Mouse (Mus musculus) forebrain, embryonic 11.5 days (tissue): ENCODE measurements at regions not wholly inside any gene's neighbourhood (a gene's known extent, or its start where the extent isn't known, plus 50 kb on each side); places are given as distances from the start of the nearest gene placed in this dataset.
"Not testable (repeated sequence)": the region's sequence is repeated elsewhere in the genome, so short reads cannot be mapped to it uniquely, and the experiment has no call there.

Experiments
- ATAC-seq: fragments of 200-750 bp; cut with Nextera tagmentation; replicated peaks from 2 replicates; pipeline ENCODE4 v1.8.0; 2017; ENCODE audit warnings: moderate TSS enrichment; ENCODE audit not compliant: low FRiP score
- DNase-seq: peaks from one replicate; pipeline ENCODE4 v3.0.0-alpha.2; 2017; ENCODE audit warnings: low spot score
- H3K27ac ChIP-seq: fragments of 300-500 bp; sonication (generic); 2 replicates; pipeline ENCODE4 v1.5.1; 2014; ENCODE audit warnings: low read depth, low read length
- H3K27me3 ChIP-seq: fragments of 300-500 bp; sonication (generic); 2 replicates; pipeline ENCODE4 v1.6.1; 2014; ENCODE audit warnings: mild to moderate bottlenecking, low read length, mixed read lengths; ENCODE audit not compliant: control insufficient read depth, insufficient read depth
- H3K36me3 ChIP-seq: fragments of 300-500 bp; sonication (generic); 2 replicates; pipeline ENCODE4 v1.6.1; 2014; ENCODE audit warnings: mild to moderate bottlenecking, low read length, moderate library complexity, mixed read lengths; ENCODE audit not compliant: control insufficient read depth, insufficient read depth
- H3K4me1 ChIP-seq: fragments of 300-500 bp; sonication (generic); replicated peaks from 2 replicates; pipeline ENCODE4 v1.6.1; 2014; ENCODE audit warnings: low read length, mixed read lengths; ENCODE audit not compliant: control insufficient read depth, insufficient read depth
- H3K4me2 ChIP-seq: fragments of 300-500 bp; sonication (generic); 2 replicates; pipeline ENCODE4 v1.6.1; 2014; ENCODE audit warnings: low read depth, mild to moderate bottlenecking, low read length, moderate library complexity, mixed read lengths; ENCODE audit not compliant: severe bottlenecking
- H3K4me3 ChIP-seq: fragments of 300-500 bp; sonication (generic); 2 replicates; pipeline ENCODE4 v1.5.1; 2014; ENCODE audit warnings: low read depth, low read length
- H3K9ac ChIP-seq: fragments of 300-500 bp; sonication (generic); 2 replicates; pipeline ENCODE4 v1.6.1; 2014; ENCODE audit warnings: low read length
- H3K9me3 ChIP-seq: fragments of 300-500 bp; sonication (generic); 2 replicates; pipeline ENCODE4 v1.6.1; 2016; ENCODE audit warnings: low read length, mixed read lengths; ENCODE audit not compliant: control insufficient read depth
- whole genome bisulfite sequencing: fragments of 180-500 bp; shearing (Covaris S2); extraction: QIAGEN DNeasy Blood & Tissue Kit; methylation state at CpG from one replicate; pipeline ENCODE4 v1.1.7; 2014; 5-methylcytosine and 5-hydroxymethylcytosine counted together

- H3K4me2 ChIP-seq, H3K4me1 ChIP-seq, ATAC-seq, H3K4me3 ChIP-seq, H3K36me3 ChIP-seq, DNase-seq, H3K27ac ChIP-seq, H3K27me3 ChIP-seq, H3K9ac ChIP-seq, H3K9me3 ChIP-seq: not testable (repeated sequence)
- WGBS = 91% methylated on average over 2 of the region's 2 CpGs
Observed at GRCm38 (mm10) chr4:145365793-145366192, 50.8 kb upstream of the Tnfrsf8 start.
